Mouse (Mus musculus) cerebellum, postnatal 14 days (tissue): ENCODE results near the gene Ube2l6.

ENCODE experiments used
- DNase-seq, 2 experiments: peaks; one replicate each; pipeline ENCODE4 v3.0.0; 2021; ENCODE audit warnings: mixed read lengths in 2 of 2

Gene Ube2l6

GRCm38 (mm10) chr2:84798493-84798921 is at the start of gene Ube2l6:
TSS of gene Ube2l6 (plus strand) at chr2:84798828.
- DNase-seq: peak; percentile 66 to 69

- no peak for DNase-seq
Observed at GRCm38 (mm10) chr2:84750115-84750514, 48.5 kb upstream of the Ube2l6 start.

- DNase-seq: no peak
Observed at GRCm38 (mm10) chr2:84756245-84756644, 42.4 kb upstream of the Ube2l6 start.

GRCm38 (mm10) chr2:84757026-84757682 is 41.5 kb upstream of the Ube2l6 start:
- DNase-seq: no peak

- DNase-seq: peak; percentile 75 to 81
Observed at GRCm38 (mm10) chr2:84758542-84759127, 40.0 kb upstream of the Ube2l6 start.

- no peak for DNase-seq
Observed at GRCm38 (mm10) chr2:84760777-84761176, 37.9 kb upstream of the Ube2l6 start.

GRCm38 (mm10) chr2:84761309-84761708 is 37.3 kb upstream of the Ube2l6 start:
- no peak for DNase-seq

- DNase-seq: no peak
Observed at GRCm38 (mm10) chr2:84761840-84762239, 36.8 kb upstream of the Ube2l6 start.

- DNase-seq: no peak
Observed at GRCm38 (mm10) chr2:84762295-84762694, 36.3 kb upstream of the Ube2l6 start.

- no peak for DNase-seq
Observed at GRCm38 (mm10) chr2:84762818-84763217, 35.8 kb upstream of the Ube2l6 start.

- no peak for DNase-seq
Observed at GRCm38 (mm10) chr2:84770501-84770900, 28.1 kb upstream of the Ube2l6 start.

GRCm38 (mm10) chr2:84772454-84772853 is 26.2 kb upstream of the Ube2l6 start:
- no peak for DNase-seq

GRCm38 (mm10) chr2:84773195-84773594 is 25.4 kb upstream of the Ube2l6 start:
- DNase-seq: peak in 1 of 2 experiments; percentile 29

GRCm38 (mm10) chr2:84774751-84775150 is 23.9 kb upstream of the Ube2l6 start:
- DNase-seq: peak; percentile 71 to 78

- peak; percentile 17 to 25 for DNase-seq
Observed at GRCm38 (mm10) chr2:84775241-84775640, 23.4 kb upstream of the Ube2l6 start, which contains the start of gene Serping1. TSS of gene Serping1 (minus strand) at chr2:84775444.

GRCm38 (mm10) chr2:84775665-84776064 is 23.0 kb upstream of the Ube2l6 start:
- DNase-seq: peak; percentile 20 to 29

GRCm38 (mm10) chr2:84777706-84778105 is 20.9 kb upstream of the Ube2l6 start:
- DNase-seq: no peak

GRCm38 (mm10) chr2:84779210-84779609 is 19.4 kb upstream of the Ube2l6 start:
- no peak for DNase-seq

- DNase-seq: no peak
Observed at GRCm38 (mm10) chr2:84783315-84783714, 15.3 kb upstream of the Ube2l6 start.

GRCm38 (mm10) chr2:84783840-84784566 is 14.6 kb upstream of the Ube2l6 start:
- no peak for DNase-seq

- DNase-seq: no peak
Observed at GRCm38 (mm10) chr2:84788316-84788715, 10.3 kb upstream of the Ube2l6 start.

- DNase-seq: no peak
Observed at GRCm38 (mm10) chr2:84790418-84790817, 8.2 kb upstream of the Ube2l6 start.

GRCm38 (mm10) chr2:84792516-84792915 is 6.1 kb upstream of the Ube2l6 start:
- DNase-seq: no peak

- no peak for DNase-seq
Observed at GRCm38 (mm10) chr2:84793154-84793553, 5.5 kb upstream of the Ube2l6 start.
